Mouse (Mus musculus) brain, adult 2 months (tissue): Measurements from ENCODE around the gene Rprml.

Source experiments
- DNase-seq: peaks from one replicate; pipeline ENCODE4 v3.0.0; 2011; ENCODE audit warnings: low read depth, low spot score

Gene Rprml

GRCm38 (mm10) chr11:103649301-103649982 is at the start of gene Rprml:
Gene Rprml, plus strand, starts transcription at chr11:103649570.
- peak; percentile 93 for DNase-seq

GRCm38 (mm10) chr11:103606611-103607010 is 42.8 kb upstream of the Rprml start:
- DNase-seq, result no peak

- DNase-seq, result no peak
These were observed 38.6 kb upstream of the Rprml start for GRCm38 (mm10) chr11:103610772-103611171.

GRCm38 (mm10) chr11:103621040-103621439 is 28.3 kb upstream of the Rprml start, which contains the start of gene Gm884:
Gene Gm884, minus strand, starts transcription at chr11:103621140.
- no peak for DNase-seq

- no peak for DNase-seq
These were observed 21.9 kb upstream of the Rprml start for GRCm38 (mm10) chr11:103627453-103627852.

- DNase-seq, result no peak
These were observed 14.6 kb upstream of the Rprml start for GRCm38 (mm10) chr11:103634806-103635205.

GRCm38 (mm10) chr11:103635481-103635880 is 13.9 kb upstream of the Rprml start:
- no peak for DNase-seq

GRCm38 (mm10) chr11:103636261-103636660 is 13.1 kb upstream of the Rprml start:
- no peak for DNase-seq

- DNase-seq, result no peak
These were observed 10.6 kb upstream of the Rprml start, which contains the start of gene Lyzl6 for GRCm38 (mm10) chr11:103638790-103639189. Gene Lyzl6, minus strand, starts transcription at chr11:103638890.

- DNase-seq, result peak; percentile 90
These were observed 9.9 kb upstream of the Rprml start for GRCm38 (mm10) chr11:103639407-103639946.

GRCm38 (mm10) chr11:103643211-103643610 is 6.2 kb upstream of the Rprml start:
- peak; percentile 64 for DNase-seq

GRCm38 (mm10) chr11:103645731-103646130 is 3.6 kb upstream of the Rprml start:
- peak; percentile 79 for DNase-seq

- no peak for DNase-seq
These were observed 3.1 kb upstream of the Rprml start for GRCm38 (mm10) chr11:103646301-103646700.

GRCm38 (mm10) chr11:103647921-103648620 is 1.3 kb upstream of the Rprml start:
- DNase-seq, result no peak

GRCm38 (mm10) chr11:103648656-103649055 is 714 bp upstream of the Rprml start:
- peak; percentile 77 for DNase-seq

- DNase-seq, result no peak
These were observed 668 bp downstream of the Rprml start for GRCm38 (mm10) chr11:103649983-103650493.

GRCm38 (mm10) chr11:103651426-103651825 is 2.1 kb downstream of the Rprml start:
- peak; percentile 78 for DNase-seq

- DNase-seq, result peak; percentile 90
These were observed 4.1 kb downstream of the Rprml start for GRCm38 (mm10) chr11:103653359-103653965.

- no peak for DNase-seq
These were observed 7.2 kb downstream of the Rprml start for GRCm38 (mm10) chr11:103656520-103656919.

GRCm38 (mm10) chr11:103658189-103658588 is 8.8 kb downstream of the Rprml start:
- DNase-seq, result peak; percentile 61

GRCm38 (mm10) chr11:103661863-103662262 is 12.5 kb downstream of the Rprml start:
- peak; percentile 90 for DNase-seq

- DNase-seq, result peak; percentile 95
These were observed 13.2 kb downstream of the Rprml start for GRCm38 (mm10) chr11:103662546-103662945.
